Mouse (Mus musculus): ENCODE results near the gene Lrrk1. TPM values are rescaled to one million over a fixed set of nuclear protein-coding genes. Genes with fewer than 3 reads are reported as not detected.

Lrrk1 gene
- total RNA-seq, 2 experiments from 2014 or later, result 3.2 to 3.7 TPM

- no peak for DNase-seq
Observed at GRCm38 (mm10) chr7:66187581-66188231, 200.4 kb downstream of the Lrrk1 start.

- DNase-seq, result no peak
Observed at GRCm38 (mm10) chr7:66185370-66185769, 202.8 kb downstream of the Lrrk1 start.

- DNase-seq, result no peak
Observed at GRCm38 (mm10) chr7:66184026-66184425, 204.1 kb downstream of the Lrrk1 start.

GRCm38 (mm10) chr7:66183404-66183803 lies 204.7 kb downstream of the Lrrk1 start:
- DNase-seq, result no peak

- no peak for DNase-seq
Observed at GRCm38 (mm10) chr7:66182075-66182715, 206.0 kb downstream of the Lrrk1 start.

- DNase-seq, result no peak
Observed at GRCm38 (mm10) chr7:66180711-66181365, 207.3 kb downstream of the Lrrk1 start.

GRCm38 (mm10) chr7:66180260-66180659 lies 207.9 kb downstream of the Lrrk1 start:
- DNase-seq, result no peak

GRCm38 (mm10) chr7:66179711-66180110 lies 208.4 kb downstream of the Lrrk1 start:
- no peak for DNase-seq

GRCm38 (mm10) chr7:66179120-66179581 lies 209.0 kb downstream of the Lrrk1 start:
- DNase-seq, result peak; percentile 75

GRCm38 (mm10) chr7:66178101-66178500 lies 210.0 kb downstream of the Lrrk1 start:
- no peak for DNase-seq

- DNase-seq, result no peak
Observed at GRCm38 (mm10) chr7:66176929-66177328, 211.2 kb downstream of the Lrrk1 start.

Small RNA genes lying within 50 kb of the gene (microRNA-seq; reads per million reads assigned to microRNA genes)
- 0 reads per million in 2 experiments for gene Mir7057 (ENCODE audit: borderline replicate concordance in 2 of 2)

Other genes with a start within 250 kb of the Lrrk1 start
- not detected for gene Gm10974, start 22.4 kb downstream of the Lrrk1 start, total RNA-seq (2021)
- 1 to 10 TPM; 1.8 to 2.9 TPM for gene Aldh1a3, start 39.2 kb upstream of the Lrrk1 start, total RNA-seq (2021)